Mouse (Mus musculus) hindbrain, embryonic 10.5 days (tissue): Measurements from ENCODE around the gene Fbxw4. TPM values are rescaled to one million over a fixed set of nuclear protein-coding genes. Genes with fewer than 3 reads are reported as not detected.

Experiments used
- DNase-seq: peaks from one replicate; pipeline ENCODE4 v3.0.0-alpha.2; 2017; ENCODE audit warnings: low spot score
- H3K27ac ChIP-seq: fragments of 300-500 bp; sonication (generic); 2 replicates; pipeline ENCODE4 v1.5.1; 2016; ENCODE audit warnings: mild to moderate bottlenecking, moderate library complexity
- H3K27me3 ChIP-seq: fragments of 300-500 bp; sonication (generic); 2 replicates; pipeline ENCODE4 v1.6.1; 2016; ENCODE audit warnings: mild to moderate bottlenecking; ENCODE audit not compliant: poor library complexity, insufficient read depth, severe bottlenecking
- H3K36me3 ChIP-seq: fragments of 300-500 bp; sonication (generic); 2 replicates; pipeline ENCODE4 v1.6.1; 2016; ENCODE audit warnings: mild to moderate bottlenecking, moderate library complexity
- H3K4me1 ChIP-seq: fragments of 300-500 bp; sonication (generic); replicated peaks from 2 replicates; pipeline ENCODE4 v1.6.1; 2016; ENCODE audit warnings: mild to moderate bottlenecking
- H3K4me3 ChIP-seq: fragments of 300-500 bp; sonication (generic); 2 replicates; pipeline ENCODE4 v1.5.1; 2016; ENCODE audit warnings: mild to moderate bottlenecking, moderate library complexity
- H3K9me3 ChIP-seq: fragments of 300-500 bp; sonication (generic); 2 replicates; pipeline ENCODE4 v1.6.1; 2016; ENCODE audit warnings: mild to moderate bottlenecking, moderate library complexity
- WGBS: fragments of 180-500 bp; shearing (Covaris S2); methylation state at CpG from one replicate; pipeline ENCODE4 v1.1.7; 2016; 5-methylcytosine and 5-hydroxymethylcytosine counted together
- polyA plus RNA-seq: library from polyadenylated mRNA; unstranded; fragments of >200 nt; fragmentation: Nextera tagmentation; extraction: Ambion mirVana; gene quantifications from 2 replicates; pipeline ENCODE4 v1.2.1, GENCODE M21; 2016

The Fbxw4 gene
- polyA plus RNA-seq, 1 experiment from 2014 or later, result 5.5 TPM

GRCm38 (mm10) chr19:45675720-45676581 lies 15.8 kb upstream of the Fbxw4 start:
- Histone ChIP-seq H3K27ac (peak overlapping the region; percentile 37; the same call in 1 of the 2 replicates), H3K27me3 (peaks cover 95% of the 10 kb centered on the region)
- under 1% methylated on average over 38 of the region's 38 CpGs for WGBS

GRCm38 (mm10) chr19:45675196-45675595 lies 15.1 kb upstream of the Fbxw4 start:
- H3K27me3 ChIP-seq, result peaks cover 91% of the 10 kb centered on the region
- H3K27ac ChIP-seq, result no peak overlapping the region
- H3K9me3 ChIP-seq, result no peaks in the 10 kb centered on the region
- peak overlapping the region; percentile 45 for H3K4me3 ChIP-seq
- WGBS, result 14% methylated on average over 5 of the region's 5 CpGs
- H3K4me1 ChIP-seq, result peaks cover 25% of the 10 kb centered on the region
- no peaks in the 10 kb centered on the region for H3K36me3 ChIP-seq
- DNase-seq, result no peak

More at GRCm38 (mm10) chr19:45675720-45676581, 15.8 kb upstream of the Fbxw4 start:
- no peaks in the 10 kb centered on the region for H3K9me3 ChIP-seq
- no peaks in the 10 kb centered on the region for H3K36me3 ChIP-seq
- H3K4me3 ChIP-seq, result peak overlapping the region; percentile 45
- H3K4me1 ChIP-seq, result peaks cover 25% of the 10 kb centered on the region
- DNase-seq, result peak; percentile 66

- no peaks in the 10 kb centered on the region for H3K9me3 ChIP-seq
- H3K4me3 ChIP-seq, result no peak overlapping the region
- H3K36me3 ChIP-seq, result no peaks in the 10 kb centered on the region
- no peak overlapping the region for H3K27ac ChIP-seq
- peaks cover 85% of the 10 kb centered on the region for H3K27me3 ChIP-seq
- H3K4me1 ChIP-seq, result peaks cover 25% of the 10 kb centered on the region
- no peak for DNase-seq
- 91% methylated on average over 9 of the region's 9 CpGs for WGBS
These were observed 12.9 kb upstream of the Fbxw4 start for GRCm38 (mm10) chr19:45672971-45673370.

GRCm38 (mm10) chr19:45668986-45669385 lies 8.9 kb upstream of the Fbxw4 start:
- 94% methylated on average over 4 of the region's 4 CpGs for WGBS
- H3K4me1 ChIP-seq, result no peaks in the 10 kb centered on the region
- H3K9me3 ChIP-seq, result no peaks in the 10 kb centered on the region

GRCm38 (mm10) chr19:45663851-45664250 lies 3.7 kb upstream of the Fbxw4 start:
- no peaks in the 10 kb centered on the region for H3K36me3 ChIP-seq
- 74% methylated on average over 2 of the region's 2 CpGs for WGBS
- no peak overlapping the region for H3K27ac ChIP-seq
- DNase-seq, result no peak
- peaks cover 19% of the 10 kb centered on the region for H3K27me3 ChIP-seq
- no peak overlapping the region for H3K4me3 ChIP-seq
- H3K9me3 ChIP-seq, result no peaks in the 10 kb centered on the region
- peaks cover 20% of the 10 kb centered on the region for H3K4me1 ChIP-seq

More at GRCm38 (mm10) chr19:45668986-45669385, 8.9 kb upstream of the Fbxw4 start:
- Histone ChIP-seq H3K4me3 (no peak overlapping the region), H3K27me3 (peaks cover 48% of the 10 kb centered on the region), H3K27ac (no peak overlapping the region), H3K36me3 (no peaks in the 10 kb centered on the region)
- DNase-seq, result no peak

- H3K36me3 ChIP-seq, result no peaks in the 10 kb centered on the region
- peak overlapping the region; percentile 84 for H3K4me3 ChIP-seq
- peaks cover 41% of the 10 kb centered on the region for H3K4me1 ChIP-seq
- 16% methylated on average over 18 of the region's 18 CpGs for WGBS
- H3K9me3 ChIP-seq, result no peaks in the 10 kb centered on the region
- H3K27ac ChIP-seq, result peak overlapping the region; percentile 98
- H3K27me3 ChIP-seq, result peaks cover 21% of the 10 kb centered on the region
- no peak for DNase-seq
These were observed 335 bp upstream of the Fbxw4 start for GRCm38 (mm10) chr19:45660503-45660790.

- H3K27me3 ChIP-seq, result peaks cover 22% of the 10 kb centered on the region
- under 1% methylated on average over 18 of the region's 18 CpGs for WGBS
- H3K36me3 ChIP-seq, result no peaks in the 10 kb centered on the region
- H3K4me1 ChIP-seq, result peaks cover 42% of the 10 kb centered on the region
- peak overlapping the region; percentile 98 for H3K27ac ChIP-seq
- DNase-seq, result no peak
- H3K4me3 ChIP-seq, result peak overlapping the region; percentile 84
- no peaks in the 10 kb centered on the region for H3K9me3 ChIP-seq
These were observed 793 bp downstream of the Fbxw4 start for GRCm38 (mm10) chr19:45659301-45659737.

GRCm38 (mm10) chr19:45658556-45659268 lies 1.4 kb downstream of the Fbxw4 start:
- peaks cover 48% of the 10 kb centered on the region for H3K4me1 ChIP-seq
- H3K36me3 ChIP-seq, result no peaks in the 10 kb centered on the region
- DNase-seq, result no peak
- H3K27ac ChIP-seq, result peak overlapping the region; percentile 98
- WGBS, result 70% methylated on average over 10 of the region's 10 CpGs
- H3K27me3 ChIP-seq, result peaks cover 22% of the 10 kb centered on the region
- H3K9me3 ChIP-seq, result no peaks in the 10 kb centered on the region
- peak overlapping the region; percentile 84 for H3K4me3 ChIP-seq

- peaks cover 29% of the 10 kb centered on the region for H3K27me3 ChIP-seq
- peaks cover 48% of the 10 kb centered on the region for H3K4me1 ChIP-seq
- H3K4me3 ChIP-seq, result no peak overlapping the region
- WGBS, result 87% methylated on average over 1 of the region's 1 CpGs
- DNase-seq, result no peak
- H3K9me3 ChIP-seq, result no peaks in the 10 kb centered on the region
- no peaks in the 10 kb centered on the region for H3K36me3 ChIP-seq
- no peak overlapping the region for H3K27ac ChIP-seq
These were observed 2.3 kb downstream of the Fbxw4 start for GRCm38 (mm10) chr19:45657828-45658227.

- H3K9me3 ChIP-seq, result no peaks in the 10 kb centered on the region
- no peak for DNase-seq
- WGBS, result 75% methylated on average over 8 of the region's 8 CpGs
- no peaks in the 10 kb centered on the region for H3K36me3 ChIP-seq
- H3K4me3 ChIP-seq, result no peak overlapping the region
- H3K4me1 ChIP-seq, result peaks cover 53% of the 10 kb centered on the region
- H3K27ac ChIP-seq, result 0 out of 2 replicates have a peak overlapping the region, but pooled peaks have one; percentile 18
- peaks cover 32% of the 10 kb centered on the region for H3K27me3 ChIP-seq
These were observed 3.1 kb downstream of the Fbxw4 start for GRCm38 (mm10) chr19:45656810-45657595.

GRCm38 (mm10) chr19:45655870-45656269 lies 4.2 kb downstream of the Fbxw4 start:
- Histone ChIP-seq H3K4me1 (peaks cover 58% of the 10 kb centered on the region), H3K9me3 (no peaks in the 10 kb centered on the region), H3K36me3 (no peaks in the 10 kb centered on the region), H3K27ac (no peak overlapping the region), H3K4me3 (no peak overlapping the region), H3K27me3 (peaks cover 24% of the 10 kb centered on the region; the same call in 1 of the 2 replicates)
- no peak for DNase-seq
- 72% methylated on average over 8 of the region's 8 CpGs for WGBS

GRCm38 (mm10) chr19:45653986-45654385 lies 6.1 kb downstream of the Fbxw4 start:
- WGBS, result 70% methylated on average over 6 of the region's 6 CpGs
- no peak for DNase-seq
- Histone ChIP-seq H3K27ac (no peak overlapping the region), H3K36me3 (no peaks in the 10 kb centered on the region), H3K4me1 (peaks cover 40% of the 10 kb centered on the region), H3K9me3 (no peaks in the 10 kb centered on the region), H3K27me3 (peaks cover 22% of the 10 kb centered on the region; the same call in 1 of the 2 replicates), H3K4me3 (no peak overlapping the region)
